Mouse (Mus musculus) heart, adult 2 months (tissue): Measurements from ENCODE around the gene Selenof.

Experiments
- CTCF ChIP-seq: fragments of 200-600 bp; IDR thresholded peaks from 2 replicates; pipeline ENCODE4 v1.8.1; 2022; ENCODE audit warnings: antibody characterized with exemption, mild to moderate bottlenecking, moderate library complexity
- EP300 ChIP-seq: fragments of 200-500 bp; IDR thresholded peaks from 2 replicates; pipeline ENCODE4 v1.6.1; 2011; ENCODE audit warnings: low read depth, low read length, control low read depth; ENCODE audit not compliant: insufficient read depth
- POLR2A ChIP-seq: fragments of 200-500 bp; IDR thresholded peaks from 2 replicates; pipeline ENCODE4 v1.6.1; 2011; ENCODE audit warnings: mild to moderate bottlenecking, low read depth, low read length, control low read depth; ENCODE audit not compliant: insufficient read depth

DNA sequence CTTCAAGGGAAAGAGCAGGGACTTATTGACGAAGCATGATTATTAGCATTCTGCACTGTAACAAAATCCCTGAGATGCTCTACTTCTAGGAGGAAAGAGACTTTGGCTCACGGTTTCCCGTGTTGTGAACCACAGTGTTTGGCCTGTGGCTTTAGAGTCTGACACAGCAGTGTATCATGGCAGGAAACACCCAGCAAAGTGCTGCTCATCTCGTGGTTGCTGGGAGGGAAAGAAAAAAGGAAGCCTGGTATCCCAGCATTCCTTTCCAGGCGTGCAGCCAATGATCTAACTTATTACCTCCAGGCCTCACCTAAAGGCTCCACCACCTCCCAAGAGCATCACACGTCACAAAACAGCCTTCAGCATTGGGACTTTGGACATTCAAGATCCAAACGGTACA, 32.7 kb downstream of the Selenof start:
- TF ChIP-seq POLR2A (no peak), CTCF (no peak), EP300 (no peak)
